Comparison of ENCODE assay signal across 12 mouse cellular contexts in genomic region chr2:159832488-159833113, GRCm38 (mm10).
DNase-seq lines count a peak whose midpoint lies in the region; ATAC-seq and TF ChIP-seq lines count a peak whose summit lies in the region.
"Had no signal": no experiment of that assay in that cellular context is flagged by ENCODE, and none has a peak within 500 bp of the region (broad histone marks: within the 10 kb centered on the region; RNA-seq: fewer than 3 reads in every experiment).

No protein-coding gene starts in this region.

- TF ChIP-seq EP300 in stomach, postnatal 0 days (optimal IDR thresholded peaks at IDR 0.05) = no peak

- H3K4me1 ChIP-seq in kidney, adult 2 months (ENCODE audit: control insufficient read depth, insufficient read depth, low read length) = no peaks in the 10 kb centered on the region
- no peaks in the 10 kb centered on the region for H3K4me1 ChIP-seq in midbrain, embryonic 14.5 days (ENCODE audit: control insufficient read depth, insufficient read depth, low read length)
- peaks cover 4% of the 10 kb centered on the region; the same call in 1 of the 2 replicates for H3K4me1 ChIP-seq in midbrain, embryonic 16.5 days (ENCODE audit: control insufficient read depth, insufficient read depth, low read length)
- no peaks in the 10 kb centered on the region for H3K4me1 ChIP-seq in stomach, postnatal 0 days (replicated peaks; ENCODE audit: control insufficient read depth, insufficient read depth)

- H3K27ac ChIP-seq in kidney, adult 2 months (ENCODE audit: insufficient read depth, low read depth, low read length) = no peak overlapping the region
- no peak overlapping the region for H3K27ac ChIP-seq in midbrain, embryonic 14.5 days (replicated peaks; ENCODE audit: low read depth, low read length)
- H3K27ac ChIP-seq in midbrain, embryonic 16.5 days (ENCODE audit: low read length) = no peak overlapping the region
- H3K27ac ChIP-seq in stomach, postnatal 0 days (replicated peaks) = no peak overlapping the region
- H3K27ac ChIP-seq: embryonic facial prominence, embryonic 12.5 days had no signal

- no peaks in the 10 kb centered on the region for H3K27me3 ChIP-seq in kidney, adult 2 months (replicated peaks; ENCODE audit: control insufficient read depth, insufficient read depth, low read length)
- no peaks in the 10 kb centered on the region for H3K27me3 ChIP-seq in midbrain, embryonic 14.5 days (ENCODE audit: control insufficient read depth, insufficient read depth, low read length)
- no peaks in the 10 kb centered on the region for H3K27me3 ChIP-seq in midbrain, embryonic 16.5 days (ENCODE audit: control insufficient read depth, insufficient read depth, low read depth, low read length)
- no peaks in the 10 kb centered on the region for H3K27me3 ChIP-seq in stomach, postnatal 0 days (ENCODE audit: control insufficient read depth, insufficient read depth, low read length)
- H3K27me3 ChIP-seq: embryonic facial prominence, embryonic 12.5 days had no signal

- TF ChIP-seq CTCF in kidney, adult 2 months (conservative IDR thresholded peaks at IDR 0.05; ENCODE audit: insufficient read depth, insufficient read length, low read depth, low read length) = no peak
- no peak for TF ChIP-seq CTCF in stomach, postnatal 0 days (IDR thresholded peaks at IDR 0.05; ENCODE audit: low read depth)

- no peaks in the 10 kb centered on the region for H3K36me3 ChIP-seq in kidney, adult 2 months (ENCODE audit: control insufficient read depth, insufficient read depth, low read length)
- H3K36me3 ChIP-seq in midbrain, embryonic 14.5 days (ENCODE audit: control insufficient read depth, insufficient read depth, low read length) = no peaks in the 10 kb centered on the region
- no peaks in the 10 kb centered on the region for H3K36me3 ChIP-seq in midbrain, embryonic 16.5 days (ENCODE audit: control insufficient read depth, insufficient read depth, low read length)
- no peaks in the 10 kb centered on the region for H3K36me3 ChIP-seq in stomach, postnatal 0 days (ENCODE audit: control insufficient read depth, insufficient read depth, low read length)
- H3K36me3 ChIP-seq: embryonic facial prominence, embryonic 12.5 days had no signal

- TF ChIP-seq POLR2A in kidney, adult 2 months (IDR thresholded peaks at IDR 0.05; ENCODE audit: low read depth, low read length) = no peak

- H3K4me3 ChIP-seq in kidney, adult 2 months (ENCODE audit: insufficient read depth, low read depth, low read length) = no peak overlapping the region
- no peak overlapping the region for H3K4me3 ChIP-seq in midbrain, embryonic 14.5 days (replicated peaks; ENCODE audit: low read depth, low read length)
- H3K4me3 ChIP-seq in midbrain, embryonic 16.5 days (ENCODE audit: low read depth, low read length) = no peak overlapping the region
- H3K4me3 ChIP-seq in stomach, postnatal 0 days (ENCODE audit: low read depth, low read length) = no peak overlapping the region
- H3K4me3 ChIP-seq: embryonic facial prominence, embryonic 12.5 days had no signal

- WGBS in kidney, adult 2 months = 64% methylated on average over 7 of the region's 7 CpGs
- 73% methylated on average over 7 of the region's 7 CpGs for WGBS in midbrain, embryonic 14.5 days
- WGBS in midbrain, embryonic 16.5 days = 70% methylated on average over 7 of the region's 7 CpGs
- WGBS in stomach, postnatal 0 days = 41% methylated on average over 7 of the region's 7 CpGs

- H3K9ac ChIP-seq in midbrain, embryonic 14.5 days (replicated peaks; ENCODE audit: low read length) = no peak overlapping the region
- no peak overlapping the region for H3K9ac ChIP-seq in midbrain, embryonic 16.5 days (ENCODE audit: low read depth, low read length)
- no peak overlapping the region for H3K9ac ChIP-seq in stomach, postnatal 0 days (ENCODE audit: low read length)
- H3K9ac ChIP-seq: embryonic facial prominence, embryonic 12.5 days had no signal

- H3K4me2 ChIP-seq in midbrain, embryonic 14.5 days (ENCODE audit: low read length) = no peak overlapping the region
- H3K4me2 ChIP-seq in midbrain, embryonic 16.5 days (ENCODE audit: low read length) = no peak overlapping the region
- H3K4me2 ChIP-seq in stomach, postnatal 0 days (replicated peaks; ENCODE audit: low read depth) = no peak overlapping the region
- H3K4me2 ChIP-seq: embryonic facial prominence, embryonic 12.5 days had no signal

- H3K9me3 ChIP-seq in midbrain, embryonic 14.5 days (ENCODE audit: control insufficient read depth, low read length) = no peaks in the 10 kb centered on the region
- no peaks in the 10 kb centered on the region for H3K9me3 ChIP-seq in midbrain, embryonic 16.5 days (replicated peaks; ENCODE audit: control insufficient read depth, low read length, poor library complexity, severe bottlenecking)
- no peaks in the 10 kb centered on the region for H3K9me3 ChIP-seq in stomach, postnatal 0 days (ENCODE audit: control insufficient read depth, low read length)
- H3K9me3 ChIP-seq: embryonic facial prominence, embryonic 12.5 days had no signal

- peak; percentile 47 for DNase-seq in cerebellum, postnatal 10 days
- DNase-seq in cerebellum, adult 18-20 months = no peak
- peak; percentile 20 for DNase-seq in kidney, adult 2 months
- DNase-seq in kidney, adult 9 months = no peak
- DNase-seq in midbrain, embryonic 14.5 days = peak; percentile 48
- peak; percentile 14 for DNase-seq in stomach, postnatal 0 days (ENCODE audit: low spot score)
- DNase-seq: cerebellum, adult 9-10 months; gastrocnemius, postnatal 25 days had no signal

- no peak for ATAC-seq in midbrain, embryonic 14.5 days (ENCODE audit: low FRiP score, low TSS enrichment)
- no peak for ATAC-seq in midbrain, embryonic 16.5 days
- ATAC-seq in stomach, postnatal 0 days (ENCODE audit: low FRiP score, low TSS enrichment) = no peak
- no peak for ATAC-seq in granulocyte monocyte progenitor cell, adult 5-6 weeks (replicated peaks; ENCODE audit: poor library complexity, severe bottlenecking)
- ATAC-seq: forebrain, embryonic 16.5 days had no signal

Comparison
In these comparisons a context has a peak if more than half of its experiments do, and no peak if none do; other contexts are left out.
1. DNase-seq: peak in cerebellum, postnatal 10 days (2 of 2), kidney, adult 2 months (single experiment), midbrain, embryonic 14.5 days (single experiment) and stomach, postnatal 0 days (single experiment); none in cerebellum, adult 18-20 months (0 of 2) and kidney, adult 9 months (single experiment).